Mouse (Mus musculus) ES-E14 (cell line): ENCODE measurements at regions not wholly inside any gene's neighbourhood (a gene's known extent, or its start where the extent isn't known, plus 50 kb on each side); places are given as distances from the start of the nearest gene placed in this dataset.

Source experiments
- MAFK ChIP-seq: IDR thresholded peaks from 2 replicates; pipeline ENCODE4 v1.6.1; 2014; ENCODE audit warnings: mild to moderate bottlenecking, low read depth, low read length, inconsistent platforms; ENCODE audit not compliant: insufficient read depth
- ZC3H11A ChIP-seq: IDR thresholded peaks from 2 replicates; pipeline ENCODE4 v1.6.1; 2012; ENCODE audit warnings: low read depth, mild to moderate bottlenecking, inconsistent platforms, low read length, borderline replicate concordance

GRCm38 (mm10) chr13:6901682-6902081 lies 253.1 kb upstream of the Pfkp start:
- TF ChIP-seq ZC3H11A (no peak), MAFK (no peak)
